14 mouse cellular contexts compared by ENCODE assay signal in the genomic region with DNA sequence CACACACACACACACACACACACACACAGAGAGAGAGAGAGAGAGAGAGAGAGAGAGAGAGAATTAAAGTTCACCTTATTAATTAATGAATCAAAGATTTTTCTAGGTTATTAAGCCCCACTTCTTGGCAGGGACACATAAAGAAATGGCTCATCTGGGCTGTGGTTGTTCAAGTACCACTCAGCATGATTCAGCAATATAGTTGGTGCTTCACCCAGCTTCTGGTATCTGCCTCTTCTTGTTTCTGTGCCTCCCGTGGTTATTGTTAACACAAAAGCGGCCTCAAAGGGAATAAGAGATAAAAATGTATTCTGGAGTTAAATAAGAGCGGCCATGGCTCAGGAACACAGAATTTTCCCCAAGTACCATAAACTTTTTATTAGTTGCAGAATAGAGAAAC. TPM values are rescaled to one million over a fixed set of nuclear protein-coding genes. Genes with fewer than 3 reads are reported as not detected.
DNase-seq lines count a peak whose midpoint lies in the region; ATAC-seq and TF ChIP-seq lines count a peak whose summit lies in the region.
"Had no signal": no experiment of that assay in that cellular context is flagged by ENCODE, and none has a peak within 500 bp of the region (broad histone marks: within the 10 kb centered on the region; RNA-seq: fewer than 3 reads in every experiment).

No protein-coding gene starts in this region.

- H3K9ac ChIP-seq in ES-E14 (ENCODE audit: insufficient read depth, low read depth, low read length, poor library complexity, severe bottlenecking), result no peak overlapping the region
- no peak overlapping the region for H3K9ac ChIP-seq in liver, embryonic 15.5 days
- H3K9ac ChIP-seq in intestine, embryonic 15.5 days, result no peak overlapping the region
- H3K9ac ChIP-seq: hindbrain, embryonic 15.5 days; limb, embryonic 12.5 days; midbrain, embryonic 15.5 days had no signal

- DNase-seq in 3T3-L1 (ENCODE audit: low read depth, low spot score) (peak; percentile 62), ES-E14 (ENCODE audit: low read depth, low spot score) (no peak)
- DNase-seq in urinary bladder, postnatal 25 days (ENCODE audit: low spot score), result no peak
- no peak for DNase-seq in thymus, postnatal 25 days
- DNase-seq: cerebellum, adult 2 months; heart, adult 2 months; right cerebral cortex, postnatal 14 days had no signal

- 12% methylated on average over 3 of the region's 3 CpGs for WGBS in liver, embryonic 15.5 days (ENCODE audit: insufficient replicate concordance)
- WGBS in intestine, embryonic 15.5 days, result 55% methylated on average over 3 of the region's 3 CpGs

- peak overlapping the region; percentile 54 for H3K4me2 ChIP-seq in liver, embryonic 15.5 days
- H3K4me2 ChIP-seq in intestine, embryonic 15.5 days (replicated peaks), result no peak overlapping the region
- H3K4me2 ChIP-seq: hindbrain, embryonic 15.5 days; limb, embryonic 12.5 days; midbrain, embryonic 15.5 days had no signal

- H3K4me1 ChIP-seq in ES-E14 (ENCODE audit: control insufficient read depth in 2 of 2, insufficient read depth in 2 of 2, low read length in 2 of 2, poor library complexity in 1 of 2), result peaks cover 2% of the 10 kb centered on the region in 2 experiments; a peak in 2 of 4 replicates
- peaks cover 20% of the 10 kb centered on the region for H3K4me1 ChIP-seq in liver, embryonic 15.5 days (replicated peaks)
- no peaks in the 10 kb centered on the region for H3K4me1 ChIP-seq in intestine, embryonic 15.5 days (replicated peaks)
- H3K4me1 ChIP-seq: midbrain, embryonic 15.5 days had no signal

- in situ Hi-C loops in ES-E14 (cut with MboI; ENCODE audit: low sequenced_read_pairs in 2 of 2, unreplicated experiment in 2 of 2), result no loop called here

- peak; percentile 80 for ATAC-seq in erythroblast, adult 5-6 weeks (replicated peaks; ENCODE audit: low FRiP score, poor library complexity, severe bottlenecking)
- ATAC-seq in liver, embryonic 15.5 days (ENCODE audit: insufficient read depth), result peak; percentile 76
- no peak for ATAC-seq in intestine, embryonic 15.5 days
- ATAC-seq: forebrain, embryonic 14.5 days; midbrain, embryonic 15.5 days had no signal

- no peaks in the 10 kb centered on the region for H3K36me3 ChIP-seq in ES-E14 (ENCODE audit: control insufficient read depth, insufficient read depth, low read length, poor library complexity, severe bottlenecking)
- H3K36me3 ChIP-seq in liver, embryonic 15.5 days (replicated peaks), result no peaks in the 10 kb centered on the region
- no peaks in the 10 kb centered on the region for H3K36me3 ChIP-seq in intestine, embryonic 15.5 days
- H3K36me3 ChIP-seq: hindbrain, embryonic 15.5 days; limb, embryonic 12.5 days; midbrain, embryonic 15.5 days had no signal

- H3K9me3 ChIP-seq in ES-E14 (ENCODE audit: control insufficient read depth, insufficient read depth, low read depth, low read length), result no peaks in the 10 kb centered on the region
- no peaks in the 10 kb centered on the region for H3K9me3 ChIP-seq in liver, embryonic 15.5 days (replicated peaks)
- H3K9me3 ChIP-seq in intestine, embryonic 15.5 days, result no peaks in the 10 kb centered on the region
- H3K9me3 ChIP-seq: hindbrain, embryonic 15.5 days; limb, embryonic 12.5 days; midbrain, embryonic 15.5 days had no signal

- H3K27ac ChIP-seq in ES-E14 (ENCODE audit: insufficient read depth, low read depth, low read length, poor library complexity, severe bottlenecking), result no peak overlapping the region
- 0 out of 2 replicates have a peak overlapping the region, but pooled peaks have one; percentile 6 for H3K27ac ChIP-seq in liver, embryonic 15.5 days (replicated peaks)
- no peak overlapping the region for H3K27ac ChIP-seq in intestine, embryonic 15.5 days
- H3K27ac ChIP-seq: heart, adult 2 months; hindbrain, embryonic 15.5 days; limb, embryonic 12.5 days; midbrain, embryonic 15.5 days had no signal

- H3K27me3 ChIP-seq in liver, embryonic 15.5 days, result no peaks in the 10 kb centered on the region
- no peaks in the 10 kb centered on the region for H3K27me3 ChIP-seq in intestine, embryonic 15.5 days (replicated peaks)
- H3K27me3 ChIP-seq: hindbrain, embryonic 15.5 days; limb, embryonic 12.5 days; midbrain, embryonic 15.5 days had no signal

- H3K4me3 ChIP-seq in ES-E14 (ENCODE audit: insufficient read depth in 1 of 2, low read depth in 1 of 2, low read length in 2 of 2, poor library complexity in 1 of 2, severe bottlenecking in 1 of 2), result no peak overlapping the region
- H3K4me3 ChIP-seq in liver, embryonic 15.5 days (replicated peaks), result no peak overlapping the region
- H3K4me3 ChIP-seq in intestine, embryonic 15.5 days (replicated peaks), result no peak overlapping the region
- H3K4me3 ChIP-seq: heart, adult 2 months; hindbrain, embryonic 15.5 days; limb, embryonic 12.5 days; midbrain, embryonic 15.5 days had no signal

TF ChIP-seq in ES-E14, 5 proteins besides CTCF, POLR2A, EP300 and RAD21:
- TF ChIP-seq MAFK (IDR thresholded peaks at IDR 0.05; ENCODE audit: insufficient read depth, low read depth, low read length), result peak; percentile 44; the same call in 1 of the 2 replicates
- no peak for TF ChIP-seq CHD2 (IDR thresholded peaks at IDR 0.05; ENCODE audit: low read depth, low read length)

RNA-seq across cellular contexts. Expression of a gene that starts 53.9 kb away (rescaled TPM):
- 5.1 and 5.9 TPM in 2 replicates for total RNA-seq in ES-E14 (2012; rRNA removed)
- total RNA-seq in erythroblast, adult 5-6 weeks (2015; ENCODE audit: low replicate concordance), result 96.1 and 126 TPM in 2 replicates
- 118 and 177 TPM in 2 replicates for total RNA-seq in erythroblast, adult 5-6 weeks (2017; ENCODE audit: low replicate concordance)
- 7.4 and 9.1 TPM in 2 replicates for polyA plus RNA-seq in liver, embryonic 15.5 days (2015; fragmentation: Nextera tagmentation; extraction: Ambion mirVana)
- polyA plus RNA-seq in intestine, embryonic 15.5 days (2015; fragmentation: Nextera tagmentation; extraction: Ambion mirVana), result 3.2 and 3.3 TPM in 2 replicates

Comparison
In these comparisons a context has a peak if more than half of its experiments do, and no peak if none do; other contexts are left out.
1. RNA of a gene that starts 53.9 kb away (total RNA-seq): 96.1 to 177 TPM in erythroblast, adult 5-6 weeks; 5.1 to 5.9 TPM in ES-E14; every median in the first group is over 10 times any median in the second.